Mouse (Mus musculus) Patski (cell line): ENCODE measurements around the gene Glis2. TPM values are rescaled to one million over a fixed set of nuclear protein-coding genes. Genes with fewer than 3 reads are reported as not detected.

ENCODE experiments used
- ATAC-seq: fragments of 100-300 bp; one replicate; pipeline ENCODE4 v1.8.0; 2021
- CTCF ChIA-PET: fragments of 350-600 bp; sonication (Branson Sonifier 250); formaldehyde crosslinking; loops from one replicate; lab custom pipeline; 2022; ENCODE audit warnings: inconsistent platforms; lab: Charles Lee
- POLR2A ChIA-PET: fragments of 350-600 bp; sonication (Branson Sonifier 250); formaldehyde crosslinking; loops from one replicate; lab custom pipeline; 2022; ENCODE audit warnings: antibody characterized with exemption, inconsistent platforms; lab: Charles Lee
- DNase-seq: peaks from one replicate; pipeline ENCODE4 v3.0.0-alpha.2; 2011; ENCODE audit warnings: low read depth, low spot score
- H3K27me3 ChIP-seq: fragments of 371-371 bp; one replicate; pipeline ENCODE4 v1.5.1; 2021
- CTCF ChIP-seq: fragments of 100-300 bp; IDR thresholded peaks from one replicate; pipeline ENCODE4 v1.5.1; 2021
- in situ Hi-C: fragments of 300-500 bp; cut with MboI; formaldehyde crosslinking; loops from 3 replicates; pipeline ENCODE4 v1.11.1; 2018; ENCODE audit warnings: low pct_unique_long_range_greater_than_20kb, mixed read lengths
- polyA plus RNA-seq: library from polyadenylated mRNA; unstranded; gene quantifications from one replicate; pipeline ENCODE4 v1.2.3, GENCODE M21; 2021

The Glis2 gene
- polyA plus RNA-seq, 1 experiment from 2014 or later: 87.1 TPM

DNA sequence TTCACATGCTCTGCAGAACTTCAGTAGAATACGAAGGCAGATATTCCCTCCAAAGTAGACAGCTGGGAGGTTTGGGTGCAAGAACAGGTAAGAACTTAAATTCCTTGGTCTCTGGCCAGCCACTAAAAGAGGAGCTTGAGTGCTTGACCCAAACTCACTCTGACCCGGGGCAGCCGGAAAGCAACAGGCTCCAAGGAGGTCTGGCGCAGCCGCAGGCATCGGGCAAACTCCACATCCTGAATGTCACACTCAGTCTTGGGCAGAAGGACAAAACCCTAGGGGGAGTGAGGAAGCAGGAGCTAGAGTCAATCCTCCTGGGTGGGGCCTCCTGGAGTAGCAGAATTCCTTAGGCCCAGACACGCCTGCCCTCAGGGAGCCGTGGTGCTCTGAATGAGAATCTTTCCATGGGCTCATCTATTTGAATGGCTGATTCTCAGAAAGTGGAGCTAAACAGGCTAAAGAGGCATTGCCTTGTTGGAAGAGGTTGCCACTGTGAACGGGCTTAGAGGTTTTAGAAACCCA lies 34.4 kb downstream of the Glis2 start:
- CTCF ChIA-PET: interaction anchor here (0.9 to 7.8 kb wide), 8 partner anchors 14 to 161 kb away, joined by 3 to 83 read pairs (median 6); partner anchors contain the start of gene Cdip1
- POLR2A ChIA-PET: interaction anchor here (4.2 kb wide), 1 partner anchor 27 kb away, joined by 19 read pairs; no protein-coding TSS in a partner anchor
- ATAC-seq: no peak
- TF ChIP-seq CTCF: no peak
- DNase-seq: no peak
- H3K27me3 ChIP-seq: no peaks in the 10 kb centered on the region
- in situ Hi-C loops: no loop called here

DNA sequence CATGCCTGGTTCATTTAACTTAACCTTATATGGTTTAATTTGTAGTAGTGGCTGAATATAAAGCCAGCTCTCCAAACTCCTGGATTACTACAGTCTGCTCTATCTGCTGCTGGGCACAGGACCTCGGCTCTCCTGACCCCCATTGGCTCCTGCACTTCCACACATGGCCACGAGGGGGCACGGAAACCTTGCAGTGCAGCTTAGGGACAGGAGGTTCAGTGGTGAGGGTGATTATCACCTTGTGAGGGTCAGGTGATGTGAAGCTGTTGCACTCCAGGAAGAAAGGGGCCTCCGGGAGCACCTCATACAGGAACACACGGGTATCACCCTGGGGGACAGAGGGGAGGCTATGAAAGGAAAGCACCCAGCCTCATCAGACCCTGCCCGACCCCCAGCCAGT lies 35.4 kb downstream of the Glis2 start:
- in situ Hi-C loops: loop anchor here (5.0 kb wide), 1 partner anchor 37 kb away; no protein-coding TSS in a partner anchor
- ChIA-PET CTCF (interaction anchor here (0.7 to 7.8 kb wide), 14 partner anchors 9 to 160 kb away, joined by 3 to 83 read pairs (median 4); partner anchors contain the start of gene Cdip1), POLR2A (interaction anchor here (0.6 to 4.2 kb wide), 2 partner anchors 26 to 53 kb away, joined by 3 to 19 read pairs; no protein-coding TSS in a partner anchor)
- H3K27me3 ChIP-seq: no peaks in the 10 kb centered on the region
- DNase-seq: no peak
- TF ChIP-seq CTCF: no peak
- ATAC-seq: no peak

DNA sequence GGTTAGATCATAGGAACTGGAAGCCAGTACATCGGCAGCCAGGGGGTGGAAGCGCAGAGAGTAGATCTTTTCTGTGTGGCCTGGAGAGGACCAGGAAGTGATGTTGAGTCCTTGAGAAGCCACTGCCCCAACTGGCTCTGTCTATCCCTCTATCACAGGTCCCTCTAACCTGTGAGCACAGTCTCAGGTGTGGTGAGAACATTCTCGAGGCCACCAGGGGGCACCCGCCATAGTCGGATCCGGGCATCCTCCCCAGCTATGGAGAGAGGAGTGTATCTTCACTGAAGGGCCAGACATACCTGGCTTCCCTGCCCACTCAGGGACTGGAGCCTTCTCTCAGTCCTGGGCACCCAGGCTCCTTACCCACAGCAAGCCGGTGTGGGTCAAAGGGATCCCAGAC lies 37.5 kb downstream of the Glis2 start:
- TF ChIP-seq CTCF: no peak
- in situ Hi-C loops: loop anchor here (5.0 kb wide), 1 partner anchor 35 kb away; no protein-coding TSS in a partner anchor
- no peak for ATAC-seq
- ChIA-PET POLR2A (interaction anchor here (0.6 to 4.2 kb wide), 3 partner anchors 12 to 24 kb away, joined by 3 to 19 read pairs (median 4); no protein-coding TSS in a partner anchor), CTCF (interaction anchor here (0.9 to 7.8 kb wide), 10 partner anchors 11 to 159 kb away, joined by 3 to 83 read pairs (median 4); partner anchors contain the start of gene Coro7)
- no peaks in the 10 kb centered on the region for H3K27me3 ChIP-seq
- DNase-seq: no peak

GRCm38 (mm10) chr16:4633661-4634060 lies 39.1 kb downstream of the Glis2 start:
- ChIA-PET CTCF (interaction anchor here (0.8 to 7.8 kb wide), 8 partner anchors 9 to 158 kb away, joined by 3 to 83 read pairs (median 4); partner anchors contain the start of gene Pam16), POLR2A (interaction anchor here (1.2 to 2.0 kb wide), 4 partner anchors 9 to 22 kb away, joined by 3 to 11 read pairs (median 8); no protein-coding TSS in a partner anchor)
- DNase-seq (peak; percentile 75), ATAC-seq (peak; percentile 68)
- in situ Hi-C loops: loop anchor here (5.0 kb wide), 1 partner anchor 34 kb away; no protein-coding TSS in a partner anchor
- no peaks in the 10 kb centered on the region for H3K27me3 ChIP-seq
- no peak for TF ChIP-seq CTCF

DNA sequence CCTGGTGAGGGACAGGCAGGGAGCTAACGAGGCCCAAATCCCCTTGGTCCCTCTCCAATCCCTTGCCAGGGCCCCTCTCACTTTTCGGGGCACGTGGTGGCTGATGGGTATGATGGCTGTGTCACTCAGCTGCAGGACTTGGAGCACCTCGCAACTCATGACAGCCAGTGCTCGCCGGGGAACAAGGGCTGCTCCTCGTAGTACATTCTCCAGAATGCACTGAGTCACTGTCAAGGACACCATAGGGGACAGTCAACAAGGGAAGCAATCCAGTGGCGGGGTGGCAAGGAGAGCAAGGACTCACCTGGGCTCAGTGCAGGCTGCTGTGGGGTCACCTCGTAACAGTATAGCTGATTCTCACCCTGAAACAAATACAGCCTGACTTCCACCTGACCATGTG lies 40.2 kb downstream of the Glis2 start:
- ChIA-PET CTCF (interaction anchor here (1.6 to 7.8 kb wide), 4 partner anchors 8 to 33 kb away, joined by 3 to 83 read pairs (median 29); no protein-coding TSS in a partner anchor), POLR2A (interaction anchor here (1.1 to 2.0 kb wide), 4 partner anchors 8 to 10 kb away, joined by 3 to 11 read pairs (median 5); partner anchors contain the start of gene Pam16)
- no peak for TF ChIP-seq CTCF
- in situ Hi-C loops: loop anchor here (5.0 kb wide), 1 partner anchor 33 kb away; no protein-coding TSS in a partner anchor
- H3K27me3 ChIP-seq: no peaks in the 10 kb centered on the region
- DNase-seq (no peak), ATAC-seq (no peak)

GRCm38 (mm10) chr16:4635760-4636159 lies 41.2 kb downstream of the Glis2 start:
- H3K27me3 ChIP-seq: no peaks in the 10 kb centered on the region
- no peak for ATAC-seq
- ChIA-PET POLR2A (interaction anchor here (1.1 to 1.2 kb wide), 2 partner anchors 9 to 11 kb away, joined by 3 read pairs; partner anchors contain the start of gene Pam16), CTCF (interaction anchor here (1.0 to 7.8 kb wide), 2 partner anchors 20 to 28 kb away, joined by 3 to 83 read pairs; no protein-coding TSS in a partner anchor)
- TF ChIP-seq CTCF: no peak
- DNase-seq: no peak
- in situ Hi-C loops: no loop called here

- ATAC-seq (no peak), DNase-seq (no peak)
- no peak for TF ChIP-seq CTCF
- H3K27me3 ChIP-seq: no peaks in the 10 kb centered on the region
- in situ Hi-C loops: no loop called here
- CTCF ChIA-PET: interaction anchor here (0.8 to 3.5 kb wide), 4 partner anchors 9 to 28 kb away, joined by 3 to 18 read pairs (median 6); no protein-coding TSS in a partner anchor
- POLR2A ChIA-PET: interaction anchor here (0.8 kb wide), 1 partner anchor 13 kb away, joined by 4 read pairs; no protein-coding TSS in a partner anchor
Measured at GRCm38 (mm10) chr16:4638891-4639390, 44.4 kb downstream of the Glis2 start.

DNA sequence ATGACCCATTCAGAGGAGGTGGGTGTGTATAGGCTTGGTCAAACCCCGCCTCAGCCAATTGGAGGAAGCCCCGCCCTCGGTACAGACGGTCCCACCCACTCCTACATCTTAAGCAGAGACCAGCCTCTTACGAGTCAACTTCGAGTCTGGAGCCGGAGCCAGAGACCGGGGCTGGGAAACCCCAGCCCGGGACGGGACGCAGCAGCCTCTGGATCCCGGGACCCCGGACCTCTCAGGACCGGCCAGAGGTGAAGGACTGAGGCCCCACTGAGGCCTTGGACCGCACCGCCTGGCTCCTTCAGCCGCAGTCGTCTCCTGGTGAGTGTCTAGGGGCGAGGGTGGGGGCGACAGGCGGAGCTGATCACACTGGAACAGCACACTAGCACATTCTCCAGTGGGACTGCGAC lies 45.3 kb downstream of the Glis2 start, which contains the start of the genes Vasn and Dnaja3:
Vasn (plus strand) TSS at position 111 of the 407 bp plus-strand sequence.
Dnaja3 (plus strand) TSS at position 159 of the 407 bp plus-strand sequence.
- in situ Hi-C loops: no loop called here
- ChIA-PET POLR2A (no interaction called here), CTCF (interaction anchor here (3.5 kb wide), 1 partner anchor 28 kb away, joined by 18 read pairs; no protein-coding TSS in a partner anchor)
- no peak for TF ChIP-seq CTCF
- ATAC-seq (peak; percentile 70), DNase-seq (peak; percentile 59)
- no peaks in the 10 kb centered on the region for H3K27me3 ChIP-seq

DNA sequence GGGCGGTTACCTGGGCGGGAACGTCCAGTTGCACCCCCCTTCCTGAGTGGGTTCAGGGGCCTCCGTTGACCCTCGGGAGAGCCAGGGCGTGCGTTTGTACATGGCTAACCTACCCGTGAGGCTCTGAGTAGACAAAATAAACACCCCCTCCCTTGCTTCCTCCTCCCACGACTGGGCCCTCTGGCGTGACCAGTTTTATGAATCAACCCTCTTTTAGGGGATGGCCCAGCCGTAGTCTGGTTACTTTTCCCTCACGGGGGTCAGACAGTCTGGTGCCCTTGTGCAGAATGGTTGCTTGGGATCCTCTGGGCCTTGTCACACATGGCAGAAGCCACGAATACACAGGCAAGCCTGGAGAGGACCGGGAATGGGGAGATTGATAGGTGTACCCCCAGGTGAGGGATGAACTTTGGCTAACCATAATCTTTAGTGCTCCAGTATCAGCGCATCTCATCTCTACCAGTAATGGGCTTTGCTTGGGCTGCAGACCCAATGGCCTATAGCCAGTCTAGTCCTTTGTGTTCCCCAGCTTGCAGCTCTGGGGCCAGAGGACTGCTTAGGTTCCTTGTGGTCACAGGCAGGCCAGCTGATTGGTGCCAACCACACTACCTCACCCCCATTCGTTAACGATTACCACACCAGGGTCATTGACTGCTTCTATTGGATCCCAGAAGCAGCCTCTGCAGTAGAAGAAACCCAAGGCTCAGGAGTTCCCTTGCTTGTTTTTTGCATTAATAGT lies 45.9 kb downstream of the Glis2 start:
- no peak for TF ChIP-seq CTCF
- ATAC-seq (peak; percentile 17), DNase-seq (no peak)
- CTCF ChIA-PET: interaction anchor here (1.4 kb wide), 1 partner anchor 10 kb away, joined by 5 read pairs; no protein-coding TSS in a partner anchor
- POLR2A ChIA-PET: interaction anchor here (4.7 kb wide), 1 partner anchor 15 kb away, joined by 28 read pairs; no protein-coding TSS in a partner anchor
- in situ Hi-C loops: no loop called here
- no peaks in the 10 kb centered on the region for H3K27me3 ChIP-seq
